Mouse (Mus musculus) thymus, postnatal 0 days (tissue): ENCODE measurements around the gene Asb4. TPM values are rescaled to one million over a fixed set of nuclear protein-coding genes. Genes with fewer than 3 reads are reported as not detected.
A peak's percentile ranks its signal among the peaks of the same experiment; 100 is the strongest.

Experiments
- DNase-seq: peaks from one replicate; pipeline ENCODE4 v3.0.0-alpha.2; 2015; ENCODE audit warnings: low spot score
- polyA plus RNA-seq: library from polyadenylated mRNA; unstranded; fragments of >200 nt; fragmentation: Nextera tagmentation; extraction: Ambion mirVana; gene quantifications from 2 replicates; pipeline ENCODE4 v1.2.1, GENCODE M21; 2015

Asb4 gene
- polyA plus RNA-seq, 1 experiment from 2014 or later: 1.5 TPM

- DNase-seq: no peak
These were observed 7.8 kb downstream of the Asb4 start for GRCm38 (mm10) chr6:5390952-5391351.

GRCm38 (mm10) chr6:5394971-5395370 is 11.8 kb downstream of the Asb4 start:
- DNase-seq: no peak

DNA sequence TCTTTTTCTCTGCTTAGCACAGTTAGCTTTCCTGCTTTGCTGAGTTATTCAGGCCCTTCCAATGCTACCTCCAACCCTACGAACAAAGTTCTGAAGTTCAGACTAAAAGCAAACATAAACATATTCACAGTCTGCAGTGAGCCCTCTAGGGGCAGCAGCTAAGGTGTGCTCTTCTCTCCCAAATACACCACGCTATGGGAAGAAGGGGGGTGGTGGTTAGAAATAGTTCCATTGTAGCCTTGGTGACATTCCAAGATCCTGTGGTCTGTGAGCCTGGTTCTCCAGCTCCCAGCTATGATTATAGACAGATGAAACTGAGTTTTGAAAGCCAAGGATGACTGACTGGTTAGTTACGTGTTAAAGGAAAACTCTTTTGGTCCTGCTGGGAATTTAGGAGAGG is 13.6 kb downstream of the Asb4 start:
- DNase-seq: no peak

- peak; percentile 79 for DNase-seq
These were observed 18.2 kb downstream of the Asb4 start for GRCm38 (mm10) chr6:5401394-5401793.

- DNase-seq: no peak
These were observed 20.1 kb downstream of the Asb4 start for GRCm38 (mm10) chr6:5403095-5403815.

GRCm38 (mm10) chr6:5404016-5404415 is 20.8 kb downstream of the Asb4 start:
- DNase-seq: no peak

DNA sequence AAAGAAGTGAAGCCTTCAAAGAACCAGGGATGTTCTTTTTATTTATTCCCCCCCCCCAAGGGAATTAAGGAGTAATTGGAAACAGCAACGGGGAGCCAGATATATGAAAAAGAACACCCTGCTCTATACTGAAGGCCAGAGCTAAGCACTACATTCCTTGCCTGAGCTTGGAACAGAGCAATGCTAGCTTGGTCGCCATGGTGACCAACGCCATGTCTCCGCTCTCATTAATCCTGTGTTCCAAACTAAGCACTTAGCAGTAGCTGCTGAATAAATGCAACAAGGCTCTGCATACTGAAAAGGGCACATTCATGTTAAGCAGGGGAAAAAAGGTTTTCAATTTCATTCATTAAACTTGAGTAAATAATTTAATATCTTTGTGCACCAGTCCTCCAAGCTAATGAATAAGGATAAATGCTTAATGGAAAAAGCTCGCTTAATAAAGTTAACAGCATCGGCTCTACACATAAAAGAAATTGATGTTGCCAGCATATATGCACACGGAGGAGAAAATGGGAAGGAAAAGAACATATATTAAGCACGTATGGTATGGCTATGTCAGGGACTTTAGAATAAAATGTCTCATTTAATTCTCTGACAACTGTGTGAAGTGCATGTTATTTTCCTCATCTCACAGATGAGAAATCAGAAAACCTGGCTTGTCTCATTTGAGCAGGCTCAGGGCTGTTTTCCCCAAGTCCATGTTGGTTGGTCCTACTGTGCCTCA is 25.4 kb downstream of the Asb4 start:
- no peak for DNase-seq

- DNase-seq: no peak
These were observed 26.5 kb downstream of the Asb4 start for GRCm38 (mm10) chr6:5409676-5410075.

DNA sequence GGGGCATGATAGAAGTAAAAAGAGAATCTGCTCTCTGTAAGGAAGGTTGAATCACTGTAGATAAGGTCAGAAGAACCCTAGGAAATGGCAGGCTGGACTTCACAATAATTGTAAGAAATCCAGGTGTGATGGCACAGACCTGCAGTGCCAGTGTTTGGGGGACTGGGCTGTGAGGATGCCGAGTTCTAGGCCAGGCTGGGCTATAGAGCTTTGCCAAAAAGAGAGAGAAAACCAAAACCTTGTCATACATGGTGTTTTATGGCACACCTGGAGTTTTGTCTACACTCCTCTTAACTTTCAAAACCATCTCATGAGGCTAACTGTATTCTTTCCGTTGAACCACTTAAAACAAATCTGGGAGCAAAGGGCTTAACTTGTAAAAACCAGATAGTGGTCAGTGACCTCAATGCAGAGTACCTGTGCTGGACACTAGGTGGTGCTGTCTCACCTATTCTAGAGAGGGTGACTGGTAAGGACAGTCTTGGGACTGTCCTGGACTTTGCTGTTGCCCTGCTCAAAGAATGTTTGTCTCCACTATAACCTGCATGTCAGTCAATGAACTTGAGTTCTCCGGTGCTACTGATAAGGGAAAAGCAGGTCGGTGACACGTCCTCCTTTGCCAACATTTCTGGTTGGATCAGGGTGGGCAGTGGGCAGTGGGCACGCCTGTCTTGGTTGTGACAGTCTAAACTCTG is 27.7 kb downstream of the Asb4 start:
- DNase-seq: peak; percentile 51

DNA sequence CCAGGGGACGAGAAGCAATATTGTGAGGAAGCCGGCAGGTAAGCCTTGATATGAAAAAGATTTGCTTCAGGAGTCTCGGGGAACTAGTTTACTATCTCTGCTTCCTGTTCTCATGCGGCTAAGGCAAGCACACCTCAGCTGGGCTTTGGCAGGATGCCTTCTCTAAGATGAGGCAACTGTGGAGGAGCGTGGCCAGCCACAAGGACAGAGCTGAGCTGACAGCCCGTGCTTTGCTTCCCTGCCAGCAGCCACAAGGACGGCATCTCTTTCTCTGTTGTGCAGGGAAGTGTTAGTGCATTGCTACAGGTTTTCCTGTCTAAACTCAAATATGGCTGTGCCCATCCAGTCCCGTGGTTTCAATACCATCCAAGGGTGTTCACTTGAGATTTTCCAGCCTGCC is 30.1 kb downstream of the Asb4 start:
- DNase-seq: peak; percentile 50

DNA sequence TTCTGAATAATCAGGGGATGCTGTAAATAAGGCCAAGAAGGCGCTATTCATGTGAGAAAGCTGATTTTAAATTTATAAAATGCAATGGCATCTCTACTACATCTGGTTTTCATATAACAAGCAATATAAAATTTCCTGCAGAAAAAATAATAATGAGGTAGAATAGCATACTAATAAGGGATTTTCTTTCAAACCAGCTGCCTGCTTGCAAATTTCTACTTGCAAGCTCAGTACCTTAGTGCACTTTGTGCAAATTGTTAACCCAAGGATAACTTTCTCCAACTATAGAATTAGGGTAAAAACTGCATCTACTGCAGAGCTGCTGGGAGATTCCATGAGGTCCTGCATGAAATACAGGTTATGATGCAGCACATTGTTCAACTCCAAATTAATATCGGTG is 38.3 kb downstream of the Asb4 start:
- DNase-seq: no peak

DNA sequence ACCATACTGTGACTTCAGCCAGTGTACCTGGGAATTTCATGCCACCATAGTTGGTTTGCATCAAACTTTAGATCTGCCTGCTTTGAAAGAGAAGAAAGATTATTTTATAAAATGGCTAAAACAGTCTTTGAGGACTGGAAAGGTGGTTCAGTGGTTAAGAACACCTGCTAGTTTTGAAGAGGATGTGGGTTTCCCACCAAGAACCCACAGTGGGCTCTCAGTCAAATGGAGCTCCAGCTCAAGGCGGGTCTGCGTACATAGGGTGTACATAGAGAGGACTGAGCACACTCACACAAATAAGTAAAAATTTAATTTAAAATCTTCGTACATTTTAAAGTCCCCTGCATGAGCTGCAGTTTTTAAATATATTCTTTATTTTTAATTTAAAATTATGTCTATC is 39.2 kb downstream of the Asb4 start:
- peak; percentile 82 for DNase-seq

- DNase-seq: no peak
These were observed 40.4 kb downstream of the Asb4 start for GRCm38 (mm10) chr6:5423594-5423993.

GRCm38 (mm10) chr6:5427033-5427432 is 43.8 kb downstream of the Asb4 start:
- no peak for DNase-seq

DNA sequence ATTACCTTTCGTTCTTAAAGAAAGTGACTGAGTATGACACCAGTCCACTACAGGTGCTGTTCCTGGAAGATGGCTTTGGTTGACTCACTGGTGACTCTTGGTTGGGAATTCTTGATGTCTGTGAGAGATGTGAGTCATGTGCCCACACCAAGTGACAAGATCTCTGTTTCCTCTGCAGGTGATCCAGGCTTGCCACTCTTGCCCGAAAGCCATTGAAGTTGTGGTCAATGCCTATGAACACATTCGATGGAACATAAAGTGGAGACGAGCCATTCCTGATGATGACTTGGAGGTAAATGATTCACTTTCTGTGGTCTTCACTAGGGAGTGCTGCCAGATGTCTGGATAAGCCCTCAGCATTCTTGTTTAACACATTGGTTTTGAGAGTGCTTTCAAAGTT is 46.4 kb downstream of the Asb4 start:
- DNase-seq: no peak

DNA sequence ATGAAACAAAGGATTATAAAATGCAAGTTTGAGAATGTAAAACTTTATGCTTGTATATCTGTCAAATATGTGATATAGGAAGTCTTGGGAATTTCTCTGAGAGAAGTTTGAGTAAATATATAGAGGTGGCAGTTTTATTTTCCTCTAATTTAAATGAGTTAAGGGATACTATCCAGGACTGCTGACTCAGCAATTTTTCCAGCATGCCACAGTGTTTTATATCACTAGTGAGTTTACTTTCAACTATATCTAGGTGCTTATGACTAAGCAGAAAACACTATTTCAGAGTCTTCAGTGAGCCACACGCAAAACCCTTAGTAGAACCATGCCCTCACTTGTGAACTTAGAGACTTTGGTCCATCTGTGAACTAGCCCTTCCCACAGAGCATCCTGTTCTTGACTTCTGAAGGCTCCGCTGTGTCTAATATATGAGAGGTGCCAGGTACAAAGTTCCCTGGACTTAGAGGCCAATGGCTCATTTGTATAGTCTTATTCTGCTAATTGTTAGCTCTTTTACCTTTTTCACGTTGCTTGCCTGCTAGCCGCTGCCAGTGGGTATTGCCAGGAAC is 46.9 kb downstream of the Asb4 start:
- no peak for DNase-seq

GRCm38 (mm10) chr6:5433887-5434286 is 50.7 kb downstream of the Asb4 start:
- no peak for DNase-seq

DNA sequence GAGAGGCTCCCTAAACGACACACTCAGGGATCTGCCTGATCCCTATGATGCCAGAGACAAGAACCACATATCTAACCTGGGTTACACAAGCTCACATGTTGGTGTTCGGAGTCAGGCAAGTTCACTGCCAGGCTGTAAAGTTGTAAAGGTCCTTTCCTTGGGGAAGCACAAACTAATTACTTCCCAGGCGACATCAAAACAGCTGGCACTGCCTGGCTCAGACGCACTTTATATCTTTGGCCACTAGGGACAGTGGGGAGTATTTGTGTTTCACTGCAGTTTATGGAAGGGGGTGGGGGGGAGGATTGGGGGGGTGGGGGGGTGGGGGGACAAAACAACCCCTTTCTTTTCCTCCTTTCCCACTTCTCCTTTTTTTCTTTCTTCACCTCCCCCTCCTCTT is 54.6 kb downstream of the Asb4 start:
- peak; percentile 47 for DNase-seq

GRCm38 (mm10) chr6:5441221-5441620 is 58.0 kb downstream of the Asb4 start:
- no peak for DNase-seq

DNA sequence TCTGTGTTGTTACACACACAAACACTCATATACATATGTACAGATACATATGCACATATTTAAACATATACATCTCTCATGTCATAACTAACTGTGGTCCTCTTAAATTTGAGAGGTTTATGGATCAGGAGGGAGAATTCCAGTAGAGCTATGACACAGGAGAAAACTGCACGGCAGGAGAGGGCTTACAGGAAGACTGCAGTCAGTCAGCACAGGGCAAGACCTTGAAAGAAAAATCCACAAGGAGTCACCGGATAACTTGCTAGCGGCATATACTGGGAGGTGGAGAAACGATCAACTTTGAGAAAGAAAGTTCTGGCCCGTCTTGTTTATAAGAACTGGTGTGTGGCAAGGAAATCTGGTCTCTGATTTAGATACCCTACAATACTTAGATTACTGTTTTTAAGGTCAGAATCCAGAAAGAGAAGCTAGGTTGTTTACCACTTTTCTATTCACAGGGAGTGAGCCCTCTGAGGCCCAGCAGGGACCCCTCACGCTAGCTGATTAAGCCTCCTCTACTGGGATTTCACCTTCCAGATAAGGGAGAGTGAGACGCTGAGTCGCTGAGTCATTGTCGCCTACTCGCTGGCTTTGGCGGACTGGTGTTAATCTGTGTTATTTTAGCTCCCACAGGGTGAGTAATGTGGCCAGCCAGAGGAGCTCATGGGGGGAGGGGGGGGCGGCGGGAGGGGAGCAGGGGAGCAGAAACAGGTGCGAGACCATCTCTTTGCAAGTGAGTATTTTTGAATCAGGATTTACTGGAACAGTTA is 59.3 kb downstream of the Asb4 start:
- DNase-seq: peak; percentile 10
